In the genomic region with DNA sequence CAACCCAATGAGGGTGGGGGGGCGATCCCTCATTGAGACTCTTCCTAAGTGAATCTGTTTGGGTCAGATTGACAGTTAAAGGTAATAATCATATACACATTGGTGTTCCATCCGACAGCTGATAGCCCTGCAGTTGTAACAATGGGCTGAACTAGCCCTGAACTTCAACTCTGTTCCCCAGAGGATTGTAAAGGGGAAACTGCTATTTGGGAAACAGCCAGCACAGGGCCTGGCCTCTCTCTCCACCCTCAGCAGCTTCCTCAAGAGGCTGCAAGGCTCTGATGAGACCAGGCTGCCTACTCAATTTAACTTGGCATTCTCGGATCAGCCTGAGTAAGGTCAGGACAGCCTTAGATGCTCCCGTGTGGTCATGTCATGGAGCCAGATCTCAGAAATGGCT, we compare ENCODE assay signal across 15 mouse cellular contexts.
DNase-seq lines count a peak whose midpoint lies in the region.
"Had no signal": no experiment of that assay in that cellular context is flagged by ENCODE, and none has a peak within 500 bp of the region (broad histone marks: within the 10 kb centered on the region; RNA-seq: fewer than 3 reads in every experiment).

No protein-coding gene starts in this region.

- no peak overlapping the region for H3K27ac ChIP-seq in heart, embryonic 10.5 days
- H3K27ac ChIP-seq: forebrain, embryonic 12.5 days; intestine, embryonic 15.5 days; lung, embryonic 15.5 days; midbrain, embryonic 13.5 days; neural tube, embryonic 13.5 days had no signal

- no peaks in the 10 kb centered on the region for H3K27me3 ChIP-seq in heart, embryonic 10.5 days (ENCODE audit: insufficient read depth, poor library complexity, severe bottlenecking)
- H3K27me3 ChIP-seq: forebrain, embryonic 12.5 days; intestine, embryonic 15.5 days; lung, embryonic 15.5 days; midbrain, embryonic 13.5 days; neural tube, embryonic 13.5 days; Patski had no signal

- H3K4me3 ChIP-seq in heart, embryonic 10.5 days: no peak overlapping the region
- H3K4me3 ChIP-seq: forebrain, embryonic 12.5 days; intestine, embryonic 15.5 days; lung, embryonic 15.5 days; midbrain, embryonic 13.5 days; neural tube, embryonic 13.5 days had no signal

- peak; percentile 98 for DNase-seq in heart, adult 11 months
- no peak for DNase-seq in heart, embryonic 10.5 days (ENCODE audit: low spot score)
- peak; percentile 18 for DNase-seq in gastrocnemius, postnatal 14 days
- peak; percentile 39 for DNase-seq in heart, postnatal 25 days (ENCODE audit: low spot score)
- DNase-seq in kidney, postnatal 25 days: peak; percentile 54 to 67
- DNase-seq in frontal cortex, postnatal 36 days (ENCODE audit: low spot score in 2 of 2): no peak
- no peak for DNase-seq in neural tube, embryonic 10.5 days (ENCODE audit: extremely low spot score, low spot score)
- DNase-seq: cerebellum, adult 18-20 months; layer of hippocampus, postnatal 36 days had no signal

- H3K36me3 ChIP-seq in heart, embryonic 10.5 days: 0 out of 2 replicates have a peak, but pooled peaks cover 5% of the 10 kb centered on the region
- H3K36me3 ChIP-seq: forebrain, embryonic 12.5 days; lung, embryonic 15.5 days; midbrain, embryonic 13.5 days; neural tube, embryonic 13.5 days had no signal

- intact Hi-C loops in gastrocnemius, postnatal 14 days (cut with DNase I; ENCODE audit: low total_unique reads): no loop called here
- intact Hi-C loops in heart, postnatal 25 days (cut with DNase I): no loop called here

- peaks cover 31% of the 10 kb centered on the region for H3K4me1 ChIP-seq in heart, embryonic 10.5 days

- no peaks in the 10 kb centered on the region for H3K9me3 ChIP-seq in heart, embryonic 10.5 days
- H3K9me3 ChIP-seq: forebrain, embryonic 12.5 days; intestine, embryonic 15.5 days; lung, embryonic 15.5 days; midbrain, embryonic 13.5 days; neural tube, embryonic 13.5 days had no signal

- WGBS in heart, embryonic 10.5 days: 79% methylated on average over 4 of the region's 4 CpGs

Comparison
In these comparisons a context has a peak if more than half of its experiments do, and no peak if none do; other contexts are left out.
1. DNase-seq: peak in heart, adult 11 months (single experiment), gastrocnemius, postnatal 14 days (single experiment), heart, postnatal 25 days (single experiment) and kidney, postnatal 25 days (2 of 2); none in heart, embryonic 10.5 days (single experiment), frontal cortex, postnatal 36 days (0 of 2) and neural tube, embryonic 10.5 days (single experiment).